Mouse (Mus musculus) neural tube, embryonic 10.5 days (tissue): Measurements from ENCODE around the gene Hsp90b1.
A peak's percentile ranks its signal among the peaks of the same experiment; 100 is the strongest.
"Not testable (repeated sequence)": the region's sequence is repeated elsewhere in the genome, so short reads cannot be mapped to it uniquely, and the experiment has no call there.

Source experiments
- DNase-seq: peaks from one replicate; pipeline ENCODE4 v3.0.0-alpha.2; 2017; ENCODE audit warnings: low spot score; ENCODE audit errors: extremely low spot score

Hsp90b1 gene

DNA sequence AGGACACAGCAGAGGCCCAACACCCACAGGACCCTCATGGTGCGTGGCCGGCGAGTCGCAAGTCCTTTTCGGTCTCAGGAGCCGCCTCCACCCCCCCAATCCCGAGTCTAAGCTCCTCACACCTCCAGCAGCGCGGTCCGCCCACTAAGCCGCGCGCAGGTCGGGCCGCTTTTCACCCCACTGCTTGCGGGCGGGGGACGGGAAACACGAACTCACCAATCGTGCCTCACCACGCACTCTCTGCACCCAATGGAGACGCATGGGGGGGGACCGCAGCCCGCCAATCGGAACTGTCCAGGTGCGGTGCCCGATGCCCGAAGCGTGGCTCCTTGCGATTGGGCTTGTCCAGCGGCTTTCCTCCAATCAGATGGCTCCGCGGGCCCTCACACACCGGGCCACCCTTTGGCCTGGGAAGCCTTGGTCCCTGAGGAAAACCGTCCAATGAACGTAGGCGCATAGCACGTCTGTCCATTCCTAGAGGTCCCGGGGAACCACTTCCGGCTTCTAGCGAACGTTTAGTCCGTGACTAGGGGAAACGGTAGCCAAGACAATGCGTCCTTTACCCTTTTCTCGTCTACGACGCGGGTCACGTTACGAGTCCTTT, at the start of gene Hsp90b1, which contains the start of gene Ttc41:
Hsp90b1 (minus strand) TSS at position 192 of the 604 bp plus-strand sequence.
Ttc41 (plus strand) TSS at position 494 of the 604 bp plus-strand sequence.
- DNase-seq = peak; percentile 98

DNA sequence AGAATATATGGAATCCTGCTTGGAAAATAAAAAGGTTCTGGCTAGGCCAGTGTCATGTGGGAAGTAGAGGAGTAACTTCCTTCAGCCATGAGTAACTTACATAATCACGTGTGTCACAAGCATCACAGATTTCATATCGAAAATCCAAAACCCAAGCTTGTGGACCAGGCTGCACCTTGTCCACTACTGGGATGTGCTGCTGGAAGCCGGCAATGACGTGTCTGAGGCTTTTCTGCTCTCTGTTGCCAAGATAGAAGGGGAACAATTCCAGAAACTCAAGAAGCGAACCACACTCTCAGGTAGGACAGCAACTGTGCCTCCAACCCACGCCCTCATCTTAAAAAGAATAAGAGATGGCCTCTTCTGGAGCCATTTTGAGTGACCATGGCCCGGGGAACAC, 39.0 kb upstream of the Hsp90b1 start:
- DNase-seq = no peak

DNA sequence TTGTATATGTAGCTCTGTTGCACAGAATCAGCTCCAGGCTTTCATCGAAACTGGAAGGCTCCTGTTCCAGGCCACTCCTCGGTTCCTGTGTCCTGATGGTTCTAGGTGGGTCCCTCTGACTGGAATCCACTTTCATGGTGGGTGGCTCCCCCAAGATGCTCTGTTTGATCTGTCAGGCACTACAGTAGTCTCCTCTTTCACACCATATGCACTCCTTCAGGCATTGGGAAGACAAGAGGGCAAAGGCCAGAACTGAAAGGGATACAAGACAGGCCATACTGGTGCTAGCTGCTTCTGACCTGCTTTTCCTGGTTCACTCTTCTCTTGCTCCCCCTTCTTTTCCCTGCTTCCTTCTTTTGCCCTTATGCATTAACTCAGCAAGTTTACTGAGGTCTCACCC, 37.6 kb upstream of the Hsp90b1 start:
- DNase-seq = no peak

DNA sequence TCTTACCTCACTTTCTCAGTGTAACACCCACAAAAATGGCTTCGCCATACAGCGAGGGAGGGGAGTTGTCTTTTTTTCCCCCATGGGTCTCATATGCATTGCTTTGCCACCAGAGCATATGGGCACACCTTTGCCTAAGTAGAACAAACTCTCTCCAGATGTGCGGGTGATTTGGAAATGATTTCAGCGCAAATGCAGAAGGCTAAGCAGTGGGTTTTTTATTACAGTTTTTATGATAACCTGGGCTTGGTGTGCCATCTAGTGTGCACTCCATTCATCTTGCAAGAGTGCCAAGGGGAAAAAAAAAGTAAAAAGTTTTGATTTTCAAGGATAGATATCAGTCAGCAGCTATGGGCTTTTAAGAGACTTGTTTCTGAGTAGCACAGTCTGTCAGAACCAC, 29.7 kb upstream of the Hsp90b1 start:
- DNase-seq = no peak

DNA sequence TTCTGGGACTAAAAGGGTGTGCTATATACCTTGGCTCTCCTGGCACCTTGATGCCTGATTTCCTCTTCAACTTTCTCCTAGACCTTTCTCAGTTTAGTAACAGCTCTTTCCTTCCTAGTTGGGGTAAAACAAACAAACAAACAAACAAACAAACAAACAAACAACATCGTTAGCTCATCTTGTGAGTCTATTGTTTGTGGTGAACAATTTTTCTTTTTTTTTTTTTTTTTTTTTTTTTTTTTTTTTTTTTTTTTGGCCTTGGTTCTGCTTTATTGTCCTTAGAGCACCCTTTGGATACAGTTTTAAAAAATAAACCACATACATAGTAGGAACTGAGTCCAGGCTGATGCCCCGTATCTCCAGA, 26.2 kb upstream of the Hsp90b1 start:
- DNase-seq = no peak

DNA sequence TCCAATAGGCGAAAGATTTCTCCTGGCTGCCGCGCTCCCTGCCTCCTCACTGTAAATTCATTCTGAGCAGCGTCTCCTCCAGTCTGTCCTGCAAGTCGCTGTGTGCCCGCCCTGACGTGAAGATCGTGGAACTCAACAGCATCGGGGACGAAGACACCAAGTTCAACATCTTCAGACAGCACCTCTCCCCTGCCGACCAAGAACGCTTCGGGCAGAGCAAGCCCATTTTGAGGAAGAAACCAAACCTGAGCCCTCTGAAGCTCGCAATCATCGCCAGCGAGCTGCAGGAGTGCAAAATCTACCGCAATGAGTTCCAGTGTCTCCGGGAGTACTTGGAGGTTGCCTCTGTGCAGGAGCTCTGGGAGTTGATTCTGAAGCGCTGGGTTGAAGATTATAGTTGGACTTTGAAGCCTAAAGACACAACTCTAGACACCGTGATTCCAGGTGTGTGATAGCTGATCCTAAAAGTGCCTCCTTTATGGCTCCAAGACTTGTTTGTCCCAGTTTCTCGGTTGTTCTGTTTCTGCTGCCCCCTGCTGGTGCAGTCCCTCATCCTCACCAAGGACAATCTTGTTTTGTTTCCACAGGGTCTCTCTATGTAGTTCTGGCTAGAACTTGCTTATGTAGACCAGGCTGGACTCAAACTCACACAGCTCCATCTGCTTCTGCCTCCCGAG, 25.7 kb upstream of the Hsp90b1 start:
- DNase-seq = peak; percentile 89

DNA sequence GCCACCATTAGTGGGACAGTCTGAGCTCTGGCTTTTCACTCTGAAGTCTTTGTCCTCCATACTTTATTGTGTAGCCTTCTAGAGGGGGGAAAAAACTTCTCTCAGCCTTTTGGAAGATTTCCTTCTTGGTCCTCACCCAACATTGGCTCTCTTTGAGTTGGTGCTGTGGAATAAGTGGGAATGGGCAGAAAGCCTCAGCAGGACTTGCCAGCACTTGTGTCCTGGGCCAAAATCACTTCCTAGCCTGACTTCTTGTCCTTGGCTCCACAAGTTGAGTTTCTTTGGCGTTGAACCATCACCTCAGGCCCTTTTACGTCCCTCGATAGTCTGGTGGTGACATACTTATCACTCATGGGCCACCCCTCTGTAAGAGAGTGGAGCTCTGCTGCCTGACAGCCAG, 22.9 kb upstream of the Hsp90b1 start:
- no peak for DNase-seq

DNA sequence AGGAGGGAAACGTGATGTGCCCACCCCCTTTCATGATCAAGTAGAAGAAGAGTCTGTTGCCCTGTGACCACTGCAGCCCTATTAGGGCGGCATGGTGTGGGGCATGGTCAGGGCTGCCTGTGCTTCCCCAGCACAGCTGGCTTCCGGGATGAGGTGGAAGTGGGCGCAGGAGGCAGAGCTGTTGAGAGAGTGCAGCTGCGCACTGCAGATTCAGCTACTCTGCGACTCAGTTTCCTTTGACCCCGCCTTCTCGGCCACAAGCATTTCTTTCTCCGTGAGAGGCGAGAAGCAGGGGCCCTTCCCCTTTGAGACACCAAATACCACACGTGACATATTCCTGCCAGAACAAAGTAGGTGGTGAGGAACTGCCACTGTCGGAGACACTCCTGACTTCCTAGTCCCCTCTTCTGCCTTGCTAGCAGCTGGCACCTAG, 22.3 kb upstream of the Hsp90b1 start:
- DNase-seq = peak; percentile 49

DNA sequence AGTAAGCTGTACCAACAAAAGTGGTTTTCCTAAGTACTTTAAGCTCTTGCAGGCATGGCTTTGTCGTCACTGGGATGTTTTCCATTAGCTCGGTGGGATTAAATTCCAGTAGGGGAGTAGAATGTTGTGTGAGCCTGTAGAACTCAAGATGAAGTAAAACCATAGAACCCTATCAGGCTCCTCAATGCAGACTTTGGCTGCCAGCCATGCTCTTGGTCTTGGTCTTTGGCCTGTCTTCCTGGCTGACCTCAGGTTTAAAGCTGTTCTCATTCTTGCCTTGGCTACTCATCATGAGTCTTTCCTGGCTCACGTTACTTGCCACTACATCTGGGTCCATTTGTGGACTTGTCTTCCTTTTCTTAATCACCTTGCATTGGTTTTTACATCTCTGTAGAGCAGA, 6.8 kb upstream of the Hsp90b1 start:
- no peak for DNase-seq

DNA sequence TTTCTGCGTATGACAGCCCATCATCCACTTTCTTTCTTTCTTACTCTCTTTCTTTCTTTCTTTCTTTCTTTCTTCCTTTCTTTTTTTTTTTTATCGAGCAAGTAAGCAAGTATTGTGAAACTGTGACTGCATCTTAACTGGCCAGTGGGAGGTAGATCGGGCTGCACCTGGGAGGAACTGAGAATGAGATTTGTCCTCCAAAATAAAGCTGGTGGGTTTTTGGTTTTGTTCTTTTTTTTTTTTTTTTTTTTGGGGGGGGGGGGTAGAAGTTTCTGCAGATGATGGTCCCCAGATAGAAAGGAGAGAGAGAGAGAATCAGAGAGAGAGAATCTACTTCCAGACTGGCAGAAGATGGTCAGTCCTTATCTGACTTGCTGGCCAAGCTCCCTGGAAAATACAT, 1.8 kb upstream of the Hsp90b1 start:
- no peak for DNase-seq

DNA sequence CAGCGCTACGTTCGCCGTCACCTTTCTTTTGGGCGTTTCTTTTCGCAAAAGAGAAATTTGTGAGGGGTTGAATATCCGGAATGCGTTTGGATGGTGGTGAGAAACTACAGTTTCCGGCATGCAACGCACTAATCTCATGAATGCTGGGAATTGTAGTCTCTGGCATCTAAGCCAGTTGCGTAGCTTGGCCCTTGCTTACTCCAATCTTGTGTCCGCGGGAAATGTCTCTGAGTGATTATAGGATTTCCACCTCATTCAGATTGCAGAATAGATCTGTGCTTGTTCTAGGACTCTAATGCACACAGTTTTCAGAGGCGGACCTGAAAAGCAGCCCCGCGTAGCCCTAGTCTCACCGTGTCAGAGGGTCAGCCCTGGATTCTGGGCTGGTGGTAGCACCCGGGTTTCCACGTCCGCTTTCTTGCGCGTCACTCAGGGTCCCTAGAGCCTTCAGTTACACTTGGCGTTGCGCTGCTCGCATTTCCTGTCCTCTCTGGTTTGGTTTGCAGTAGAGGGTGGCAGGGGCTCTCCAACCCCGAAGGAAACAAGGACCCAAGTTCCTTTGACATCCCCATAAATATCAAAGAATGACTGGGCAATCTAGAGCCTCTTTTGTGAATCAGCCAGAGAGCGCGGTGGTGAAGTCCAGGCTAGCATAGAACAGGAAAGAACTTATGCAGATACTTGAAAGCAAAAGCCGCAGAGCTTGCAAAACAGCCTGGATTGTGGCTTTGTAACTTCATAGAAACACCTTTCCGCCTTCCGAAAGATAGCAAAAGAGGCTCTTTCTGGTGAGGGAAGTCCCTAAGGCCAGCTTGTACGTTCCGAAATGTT, 828 bp upstream of the Hsp90b1 start:
- DNase-seq = peak; percentile 87

DNA sequence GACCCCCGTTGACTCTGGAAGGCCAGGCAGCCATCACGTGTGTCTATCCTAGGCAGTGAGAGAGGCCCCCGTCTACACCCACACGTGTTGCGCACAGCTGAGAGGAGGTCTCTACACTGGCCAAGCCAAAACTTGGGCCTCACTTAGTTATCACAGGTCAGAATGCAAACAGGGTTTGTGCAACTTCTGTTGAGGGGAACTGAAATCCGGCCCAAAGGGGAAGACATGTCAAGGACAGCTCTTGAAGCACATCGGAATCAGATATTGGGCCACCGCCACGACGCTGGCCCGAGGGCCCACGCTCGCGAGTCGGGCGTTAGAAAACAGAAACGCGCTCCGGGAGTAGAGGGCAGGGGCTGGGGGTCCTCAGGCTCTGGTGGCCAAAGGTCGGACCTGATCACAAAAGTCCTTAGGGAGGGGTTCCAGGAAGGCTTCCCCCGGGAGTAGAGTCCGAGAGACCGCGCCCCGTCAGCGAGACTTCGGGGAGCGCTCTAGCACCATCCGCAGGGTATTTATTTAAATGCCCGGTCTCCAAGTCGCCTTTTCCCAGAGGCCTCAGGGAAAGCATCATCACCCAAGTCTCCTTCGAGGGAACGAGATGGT, 619 bp downstream of the Hsp90b1 start:
- peak; percentile 50 for DNase-seq

DNA sequence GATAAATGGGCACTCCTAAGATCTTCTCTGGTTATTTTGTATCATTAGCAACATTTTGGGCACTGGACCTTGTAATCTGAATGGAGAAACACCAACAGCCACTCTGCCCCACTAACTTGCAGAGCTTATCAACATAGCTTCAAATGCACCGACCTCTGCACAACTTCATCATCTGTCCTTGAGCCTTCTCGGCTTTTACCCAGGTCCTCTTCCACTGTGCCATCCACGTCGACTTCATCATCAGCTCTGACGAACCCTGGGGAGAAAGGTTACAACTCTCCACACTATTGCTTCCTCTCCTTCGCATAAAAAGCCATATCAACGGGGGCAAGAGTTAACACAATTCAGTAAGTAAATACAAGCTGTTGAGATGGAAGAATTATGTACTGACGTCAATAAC, 1.2 kb downstream of the Hsp90b1 start:
- DNase-seq = no peak

DNA sequence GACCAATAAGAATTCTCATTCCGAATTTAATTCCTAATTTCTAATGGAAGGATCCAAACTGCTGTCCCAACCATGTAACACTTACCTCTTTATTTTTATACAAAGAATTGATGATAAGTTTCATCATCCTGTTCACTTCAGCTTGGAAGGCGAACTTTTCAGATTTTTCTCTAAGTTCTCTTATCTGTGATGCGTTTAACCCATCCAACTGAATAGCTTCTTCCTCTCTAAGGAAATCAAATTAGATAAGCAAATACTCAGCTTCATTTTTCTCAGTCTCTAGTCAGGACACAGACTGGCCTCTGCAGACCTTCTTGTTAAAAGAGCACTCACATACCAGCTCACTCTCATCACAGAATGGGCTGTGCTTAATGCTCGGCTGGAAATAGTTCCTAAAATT, 1.9 kb downstream of the Hsp90b1 start:
- DNase-seq = no peak

DNA sequence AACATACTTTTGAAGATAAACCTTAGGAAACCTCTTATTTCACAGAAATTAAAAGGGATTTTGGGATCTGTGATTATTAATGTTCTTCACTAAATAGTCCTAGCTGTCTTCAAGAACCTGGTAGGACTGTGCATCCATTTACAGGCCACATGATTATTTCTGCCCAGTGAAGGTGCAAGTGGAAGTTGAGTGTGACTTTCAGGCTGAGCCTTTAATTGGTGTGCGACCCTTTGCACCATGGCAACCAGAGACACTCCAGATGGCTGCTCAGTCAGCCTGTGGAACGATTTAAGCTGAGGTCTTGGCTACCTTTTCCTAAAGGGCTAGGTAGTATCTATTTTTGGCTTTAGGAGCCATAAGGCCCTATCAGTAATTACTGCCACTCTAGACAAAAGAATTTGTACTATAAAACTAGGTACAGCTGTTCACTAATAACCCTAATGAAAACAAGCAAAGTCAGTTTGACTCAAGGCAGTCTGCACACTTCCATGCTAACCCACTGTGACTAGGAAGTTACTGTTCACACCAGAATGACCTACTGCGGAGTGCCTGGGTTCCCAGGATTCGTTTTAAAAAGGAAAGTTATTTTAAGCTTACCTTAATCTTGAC, 2.9 kb downstream of the Hsp90b1 start:
- no peak for DNase-seq

DNA sequence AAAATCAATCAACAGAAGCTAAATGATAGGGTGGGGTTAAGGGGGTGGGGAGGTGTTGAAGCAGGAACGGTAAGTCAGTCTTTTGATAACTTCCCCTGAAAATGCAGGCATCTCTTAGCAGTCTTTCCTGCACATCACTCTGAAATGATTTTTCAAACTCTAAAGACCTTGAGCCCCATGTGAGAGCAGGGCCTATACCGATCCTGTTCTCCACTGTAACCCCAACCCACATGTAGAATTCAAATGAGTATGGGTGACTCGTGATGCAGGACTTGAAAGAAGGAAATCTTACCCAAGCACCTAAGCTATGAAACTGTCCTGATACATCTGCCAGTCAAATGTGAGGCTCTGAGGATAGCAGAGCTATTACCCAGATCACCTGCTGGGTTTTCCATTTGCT, 4.3 kb downstream of the Hsp90b1 start:
- DNase-seq = no peak

DNA sequence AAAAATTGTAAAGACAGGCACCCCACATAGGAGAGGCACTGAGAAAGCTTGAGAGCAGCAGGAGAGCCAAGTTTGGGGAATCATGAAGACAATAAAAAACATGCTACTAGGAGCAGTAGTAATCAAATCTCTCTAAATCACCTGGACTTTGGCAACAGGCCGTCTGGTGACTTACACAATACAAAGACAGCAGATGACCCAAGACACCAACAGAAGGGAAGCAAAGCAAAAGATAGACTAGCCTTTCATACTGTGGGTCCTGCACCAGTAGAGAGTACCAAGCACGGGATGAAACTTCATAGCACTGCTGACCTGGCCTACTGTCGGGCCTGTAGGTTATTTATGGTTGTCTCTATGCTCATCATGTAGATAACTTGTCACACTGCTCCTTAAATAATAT, 5.1 kb downstream of the Hsp90b1 start:
- no peak for DNase-seq

DNA sequence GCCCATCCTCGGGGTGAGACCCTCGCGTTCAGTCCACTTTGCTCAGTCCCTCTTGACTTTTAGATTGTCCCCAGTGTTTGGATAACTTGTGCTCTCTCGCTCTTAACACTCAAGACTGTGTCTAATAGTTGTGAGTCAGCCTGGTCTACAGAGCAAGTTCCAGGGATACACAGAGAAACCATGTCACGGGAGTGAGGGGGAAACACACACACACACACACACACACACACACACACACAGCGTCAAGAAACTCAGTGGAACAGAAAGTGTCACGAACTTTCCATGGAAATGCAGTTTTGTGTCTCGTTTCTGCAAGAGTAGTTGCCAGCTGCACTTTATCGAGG, 19.3 kb downstream of the Hsp90b1 start:
- not testable (repeated sequence) for DNase-seq

DNA sequence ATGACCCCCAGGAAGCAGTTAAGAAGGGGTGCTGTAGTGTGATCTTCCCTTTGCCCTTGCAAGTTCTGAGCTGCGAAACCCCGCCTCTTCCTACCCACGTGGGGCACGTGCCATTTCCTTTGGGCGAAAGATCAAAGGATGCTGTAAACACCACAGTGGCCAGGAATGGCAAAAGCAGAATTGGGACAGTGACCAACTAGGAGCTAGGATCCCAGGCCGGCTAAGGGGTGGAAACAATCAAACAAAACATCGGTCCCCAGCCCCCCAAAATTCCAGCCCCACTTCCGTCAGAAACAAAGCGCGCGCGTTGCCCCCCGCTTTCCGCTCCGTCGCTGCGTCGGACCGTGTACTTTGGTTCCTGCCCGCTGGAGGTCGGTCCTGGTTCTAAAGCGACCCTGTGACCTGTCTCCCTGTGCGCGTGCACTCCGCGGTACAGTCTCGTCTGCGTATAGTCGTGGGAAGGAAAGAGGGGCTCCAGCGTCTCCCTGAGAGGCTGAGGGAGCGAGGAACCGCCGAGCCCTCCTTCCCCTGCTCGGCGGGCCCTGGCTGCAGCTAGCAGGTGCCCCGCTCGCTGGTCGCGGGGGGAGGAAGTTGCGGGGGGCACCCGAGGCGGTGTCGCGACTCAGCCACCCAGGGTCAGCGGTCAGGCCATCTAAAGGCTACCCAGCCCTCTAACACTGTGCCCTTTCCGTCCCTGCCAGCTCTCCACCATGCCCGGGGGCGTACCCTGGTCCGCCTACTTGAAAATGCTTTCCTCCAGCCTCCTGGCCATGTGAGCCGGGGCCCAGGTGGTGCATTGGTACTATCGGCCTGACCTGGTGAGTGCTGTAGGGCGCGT, 19.9 kb downstream of the Hsp90b1 start:
- peak; percentile 90 for DNase-seq

DNA sequence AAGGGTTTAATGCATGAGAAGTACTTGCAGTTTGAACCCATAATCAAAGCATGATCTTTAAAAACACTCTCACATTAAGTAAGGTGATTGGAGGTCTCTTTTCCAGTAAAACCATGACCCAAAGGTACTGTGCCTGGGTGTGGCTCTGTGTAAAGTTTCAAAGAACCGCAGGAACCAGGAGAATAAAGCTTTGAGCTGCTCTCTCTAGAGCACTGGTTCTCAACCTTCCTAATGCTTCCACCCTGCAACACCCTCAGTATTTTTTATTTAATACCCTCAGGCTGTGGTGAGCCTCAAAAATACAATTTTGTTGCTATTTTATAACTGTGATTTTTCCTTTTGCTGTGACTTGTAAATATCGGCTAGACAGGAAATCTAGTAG, 20.5 kb downstream of the Hsp90b1 start:
- not testable (repeated sequence) for DNase-seq

DNA sequence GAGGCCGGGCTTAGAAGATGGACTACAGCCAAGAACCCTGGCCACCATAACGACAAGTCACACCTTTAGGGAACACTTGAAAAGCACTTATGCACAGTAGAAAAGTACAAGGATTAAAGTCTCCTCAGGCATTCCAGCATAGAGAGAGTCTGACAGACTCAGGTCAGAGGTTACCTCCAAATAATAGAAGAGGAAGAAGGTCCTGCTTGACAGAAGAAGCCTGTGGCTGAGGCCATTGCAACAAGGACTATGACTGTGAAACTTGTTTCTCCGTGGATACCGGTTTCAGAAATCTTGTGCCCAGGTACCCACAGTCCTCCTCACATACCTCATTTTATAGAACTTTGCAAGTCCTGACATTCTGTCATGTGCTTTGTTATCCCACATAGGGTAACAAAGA, 34.8 kb downstream of the Hsp90b1 start:
- DNase-seq = not testable (repeated sequence)
